Mouse (Mus musculus): Measurements from ENCODE around the gene Pp2d1.

DNA sequence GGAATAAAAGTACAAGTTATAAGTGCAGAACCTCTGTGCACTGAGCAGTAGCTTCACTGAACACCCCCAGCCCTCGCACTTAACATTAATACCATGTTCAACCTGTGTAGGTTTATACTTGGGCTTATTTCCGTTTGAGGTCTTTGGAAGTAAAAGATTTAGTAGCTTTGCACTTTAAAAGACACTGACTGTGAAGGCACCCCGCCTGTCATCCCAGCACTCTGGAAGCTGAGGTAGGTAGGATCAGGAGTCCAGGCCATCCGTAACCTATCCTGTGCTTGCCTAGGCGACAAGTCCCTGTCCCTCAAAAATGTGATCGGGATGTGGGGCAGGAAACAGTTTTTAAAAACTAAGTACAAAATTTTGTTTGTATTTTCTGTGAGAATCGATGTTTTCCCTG is 58.8 kb downstream of the Pp2d1 start:
- TF ChIP-seq POLR2A (IDR thresholded peaks at IDR 0.05; ENCODE audit: low read depth, low read length) (no peak), CTCF (IDR thresholded peaks at IDR 0.05; ENCODE audit: extremely low read depth, insufficient read length, insufficient replicate concordance, low read depth, low read length) (no peak)

Measured in small intestine, adult 2 months (tissue).